Mouse (Mus musculus) thymus, postnatal 36 days (tissue): ENCODE results near the gene Mag.

ENCODE experiments used
- DNase-seq, 2 experiments: peaks; one replicate each; pipeline ENCODE4 v3.0.0; 2022; ENCODE audit warnings: mixed read lengths in 2 of 2

The Mag gene

GRCm38 (mm10) chr7:30861464-30861863, 53.2 kb downstream of the Mag start, which contains the start of gene Ffar1:
TSS of gene Ffar1 (minus strand) at chr7:30861564.
- DNase-seq = no peak

DNA sequence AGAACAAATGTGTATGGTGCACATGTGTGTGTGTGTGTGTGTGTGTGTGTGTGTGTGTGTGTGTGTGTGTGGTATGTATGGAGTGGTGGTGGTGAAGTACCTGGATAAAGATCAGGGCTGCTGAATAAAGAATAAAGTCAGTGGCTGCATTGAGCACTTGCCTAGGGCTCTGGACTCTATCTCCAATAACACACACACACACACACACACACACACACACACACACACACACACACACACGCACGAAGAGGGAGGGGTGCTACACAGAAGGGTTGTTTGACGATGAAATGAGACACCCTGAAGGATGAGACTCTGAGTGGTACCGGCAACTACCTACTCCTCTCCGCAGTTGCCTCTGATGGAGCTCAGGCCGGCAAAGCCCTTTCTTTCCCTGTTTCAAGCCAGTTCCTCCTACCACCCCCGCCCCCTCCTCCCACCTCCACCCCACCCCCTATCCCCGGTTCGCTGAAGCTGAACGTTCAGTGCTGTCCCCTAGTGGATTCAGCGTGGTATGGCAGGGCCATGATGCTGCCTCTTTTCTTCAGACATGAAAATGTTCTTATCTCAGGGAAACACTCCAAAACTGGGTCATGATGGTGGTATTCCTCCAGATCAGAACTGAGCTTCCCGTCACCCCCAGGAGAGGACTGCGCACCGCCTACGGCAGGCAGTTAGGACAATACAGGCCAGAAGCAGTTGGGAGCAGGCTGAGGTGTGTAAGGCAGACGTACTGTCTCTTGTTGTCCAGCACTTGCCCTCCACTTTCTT, 54.9 kb downstream of the Mag start:
- DNase-seq = peak; percentile 41 to 42

GRCm38 (mm10) chr7:30859290-30859634, 55.4 kb downstream of the Mag start:
- DNase-seq = peak; percentile 56 to 65

DNA sequence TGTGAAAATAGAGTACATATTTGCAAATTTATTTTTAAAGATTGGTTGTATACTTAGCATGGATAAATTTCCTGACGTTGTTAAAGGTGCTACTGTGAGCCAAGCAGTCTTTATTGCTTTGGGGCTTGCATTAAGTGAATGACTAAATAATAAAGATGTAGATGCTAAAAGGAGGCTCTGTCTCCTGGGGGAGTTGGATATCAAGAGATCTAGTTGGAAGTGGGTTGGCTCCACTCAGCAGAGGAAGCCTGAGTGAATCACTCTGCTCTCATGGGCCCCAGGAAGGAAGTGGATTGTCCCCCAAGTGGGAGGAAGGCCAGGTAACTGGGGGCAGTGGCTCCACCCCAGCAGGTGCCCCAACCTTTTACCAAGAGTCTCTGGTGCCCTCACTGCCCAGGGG, 56.9 kb downstream of the Mag start:
- no peak for DNase-seq

GRCm38 (mm10) chr7:30856078-30856477, 58.6 kb downstream of the Mag start, which contains the start of gene Ffar3:
TSS of gene Ffar3 (minus strand) at chr7:30856178.
- no peak for DNase-seq

- DNase-seq = no peak
Measured at GRCm38 (mm10) chr7:30851421-30851820, 63.3 kb downstream of the Mag start.
